Mouse (Mus musculus) forebrain, embryonic 11.5 days (tissue): ENCODE measurements around the gene D10Jhu81e. TPM values are rescaled to one million over a fixed set of nuclear protein-coding genes. Genes with fewer than 3 reads are reported as not detected.

Experiments
- ATAC-seq: fragments of 200-750 bp; cut with Nextera tagmentation; replicated peaks from 2 replicates; pipeline ENCODE4 v1.8.0; 2017; ENCODE audit warnings: moderate TSS enrichment; ENCODE audit not compliant: low FRiP score
- DNase-seq: peaks from one replicate; pipeline ENCODE4 v3.0.0-alpha.2; 2017; ENCODE audit warnings: low spot score
- H3K27ac ChIP-seq: fragments of 300-500 bp; sonication (generic); 2 replicates; pipeline ENCODE4 v1.5.1; 2014; ENCODE audit warnings: low read depth, low read length
- H3K27me3 ChIP-seq: fragments of 300-500 bp; sonication (generic); 2 replicates; pipeline ENCODE4 v1.6.1; 2014; ENCODE audit warnings: mild to moderate bottlenecking, low read length, mixed read lengths; ENCODE audit not compliant: control insufficient read depth, insufficient read depth
- H3K36me3 ChIP-seq: fragments of 300-500 bp; sonication (generic); 2 replicates; pipeline ENCODE4 v1.6.1; 2014; ENCODE audit warnings: mild to moderate bottlenecking, low read length, moderate library complexity, mixed read lengths; ENCODE audit not compliant: control insufficient read depth, insufficient read depth
- H3K4me1 ChIP-seq: fragments of 300-500 bp; sonication (generic); replicated peaks from 2 replicates; pipeline ENCODE4 v1.6.1; 2014; ENCODE audit warnings: low read length, mixed read lengths; ENCODE audit not compliant: control insufficient read depth, insufficient read depth
- H3K4me2 ChIP-seq: fragments of 300-500 bp; sonication (generic); 2 replicates; pipeline ENCODE4 v1.6.1; 2014; ENCODE audit warnings: low read depth, mild to moderate bottlenecking, low read length, moderate library complexity, mixed read lengths; ENCODE audit not compliant: severe bottlenecking
- H3K4me3 ChIP-seq: fragments of 300-500 bp; sonication (generic); 2 replicates; pipeline ENCODE4 v1.5.1; 2014; ENCODE audit warnings: low read depth, low read length
- H3K9ac ChIP-seq: fragments of 300-500 bp; sonication (generic); 2 replicates; pipeline ENCODE4 v1.6.1; 2014; ENCODE audit warnings: low read length
- H3K9me3 ChIP-seq: fragments of 300-500 bp; sonication (generic); 2 replicates; pipeline ENCODE4 v1.6.1; 2016; ENCODE audit warnings: low read length, mixed read lengths; ENCODE audit not compliant: control insufficient read depth
- WGBS: fragments of 180-500 bp; shearing (Covaris S2); extraction: QIAGEN DNeasy Blood & Tissue Kit; methylation state at CpG from one replicate; pipeline ENCODE4 v1.1.7; 2014; 5-methylcytosine and 5-hydroxymethylcytosine counted together
- polyA plus RNA-seq: library from polyadenylated mRNA; unstranded; fragments of >200 nt; fragmentation: Nextera tagmentation; extraction: Ambion mirVana; gene quantifications from 2 replicates; pipeline ENCODE4 v1.2.1, GENCODE M21; 2014

Gene D10Jhu81e
- polyA plus RNA-seq, 1 experiment from 2014 or later: 14.0 TPM

DNA sequence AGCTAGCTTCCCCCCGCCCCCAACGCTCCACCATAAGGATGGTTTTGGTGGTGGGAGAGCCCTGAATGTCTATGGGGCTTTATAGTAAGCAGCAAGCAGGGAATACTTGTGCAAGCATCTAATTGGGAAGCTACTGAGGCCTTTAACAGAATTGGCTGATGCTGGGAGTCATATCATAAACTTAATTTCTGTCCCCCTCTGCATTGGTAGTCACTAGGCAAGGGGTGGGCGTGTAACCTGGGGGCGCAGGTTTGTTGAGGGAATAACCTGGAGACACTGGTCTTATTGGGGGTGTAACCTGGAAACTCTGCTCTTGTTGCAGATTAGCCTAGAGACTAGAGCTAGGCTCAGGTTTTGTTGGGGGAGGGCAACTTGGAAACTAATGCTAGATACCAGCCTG, 50.2 kb downstream of the D10Jhu81e start:
- H3K9me3 ChIP-seq: no peaks in the 10 kb centered on the region
- H3K4me2 ChIP-seq: no peak overlapping the region
- DNase-seq (no peak), ATAC-seq (no peak)
- no peaks in the 10 kb centered on the region for H3K27me3 ChIP-seq
- no peak overlapping the region for H3K4me3 ChIP-seq
- no peaks in the 10 kb centered on the region for H3K4me1 ChIP-seq
- H3K9ac ChIP-seq: no peak overlapping the region
- no peaks in the 10 kb centered on the region for H3K36me3 ChIP-seq
- H3K27ac ChIP-seq: no peak overlapping the region
- WGBS: 95% methylated on average over 4 of the region's 4 CpGs

DNA sequence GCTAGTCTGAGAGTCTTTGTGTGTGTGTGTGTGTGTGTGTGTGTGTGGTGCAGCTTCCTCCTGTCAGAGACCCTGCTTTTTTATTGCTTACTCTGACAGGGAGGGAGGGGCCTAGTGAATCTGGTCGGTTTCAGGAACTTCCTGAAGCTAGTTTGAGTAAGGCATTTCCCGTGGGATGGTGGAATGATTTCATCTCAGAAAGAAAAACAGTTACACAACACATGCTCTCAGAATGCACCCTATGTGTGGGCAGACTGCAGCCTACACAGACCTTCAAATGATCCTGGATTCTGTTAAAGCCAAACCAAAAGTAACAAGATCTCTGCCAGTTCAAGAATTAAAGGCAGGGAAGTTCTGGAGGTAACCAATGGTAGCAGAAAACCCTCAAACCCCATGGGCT, 54.4 kb downstream of the D10Jhu81e start:
- no peak overlapping the region for H3K4me3 ChIP-seq
- 79% methylated on average over 2 of the region's 2 CpGs for WGBS
- H3K27ac ChIP-seq: no peak overlapping the region
- no peak overlapping the region for H3K9ac ChIP-seq
- no peaks in the 10 kb centered on the region for H3K9me3 ChIP-seq
- DNase-seq (no peak), ATAC-seq (no peak)
- H3K4me2 ChIP-seq: no peak overlapping the region
- H3K4me1 ChIP-seq: no peaks in the 10 kb centered on the region
- H3K27me3 ChIP-seq: no peaks in the 10 kb centered on the region
- no peaks in the 10 kb centered on the region for H3K36me3 ChIP-seq

DNA sequence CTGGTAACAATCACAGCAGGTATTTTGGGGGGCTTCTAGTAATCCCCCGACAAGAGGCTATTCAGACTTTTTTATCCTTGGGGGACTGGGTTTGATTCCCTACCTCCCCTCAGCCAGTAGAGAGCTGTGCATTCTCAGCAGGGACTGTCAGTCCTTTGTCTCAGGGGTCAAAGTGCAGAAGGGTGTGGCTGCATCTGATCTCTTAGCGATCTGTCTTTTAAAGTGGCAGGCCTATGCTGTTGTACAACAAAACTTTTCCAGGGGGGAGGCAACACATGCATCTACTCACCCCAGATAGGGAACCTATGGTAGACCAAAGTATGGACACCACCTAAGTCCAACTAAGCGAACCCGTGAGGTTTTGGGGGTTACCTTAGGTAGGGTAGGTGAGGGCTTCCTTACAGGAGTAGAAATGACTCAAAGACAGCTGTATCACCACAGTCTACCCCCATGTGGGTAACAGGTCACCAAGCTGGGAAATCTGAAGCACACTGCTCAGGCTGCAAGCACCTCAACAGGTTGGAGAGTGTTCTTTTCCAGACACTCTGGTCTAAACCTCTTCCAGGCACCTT, 55.0 kb downstream of the D10Jhu81e start:
- Histone ChIP-seq H3K27me3 (no peaks in the 10 kb centered on the region), H3K4me3 (no peak overlapping the region), H3K4me1 (no peaks in the 10 kb centered on the region), H3K9me3 (no peaks in the 10 kb centered on the region), H3K27ac (no peak overlapping the region), H3K36me3 (no peaks in the 10 kb centered on the region), H3K9ac (no peak overlapping the region), H3K4me2 (no peak overlapping the region)
- WGBS: 57% methylated on average over 4 of the region's 4 CpGs
- DNase-seq (no peak), ATAC-seq (no peak)

Other genes starting within 250 kb of the D10Jhu81e start
- gene Trpm2, start 199.2 kb downstream of the D10Jhu81e start, polyA plus RNA-seq: 0.86 and 0.87 TPM in 2 replicates
- gene 1810043G02Rik, start 191.3 kb downstream of the D10Jhu81e start, polyA plus RNA-seq: 34.9 and 38.6 TPM in 2 replicates
- gene Pfkl, start 159.7 kb downstream of the D10Jhu81e start, polyA plus RNA-seq: 171 and 174 TPM in 2 replicates
- gene Dnmt3l, start 127.8 kb downstream of the D10Jhu81e start, polyA plus RNA-seq: not detected in 2 replicates
- 0.21 TPM in 1 of 2 replicates, not detected in the other for gene Aire, start 126.2 kb downstream of the D10Jhu81e start, polyA plus RNA-seq
- gene Icosl, start 100.5 kb downstream of the D10Jhu81e start, polyA plus RNA-seq: 2.0 and 2.5 TPM in 2 replicates
- gene Pwp2, start 15.4 kb upstream of the D10Jhu81e start, polyA plus RNA-seq: 23.7 and 28.4 TPM in 2 replicates
- 15.5 and 19.9 TPM in 2 replicates for gene Trappc10, start 74.9 kb upstream of the D10Jhu81e start, polyA plus RNA-seq
- 52.3 and 57.9 TPM in 2 replicates for gene Agpat3, start 182.7 kb upstream of the D10Jhu81e start, polyA plus RNA-seq
- 290 and 324 TPM in 2 replicates for gene Rrp1, start 243.3 kb upstream of the D10Jhu81e start, polyA plus RNA-seq